Mouse (Mus musculus) bone marrow, adult 2 months (tissue): ENCODE measurements around the gene Tmem88. TPM values are rescaled to one million over a fixed set of nuclear protein-coding genes. Genes with fewer than 3 reads are reported as not detected.

Experiments
- H3K27ac ChIP-seq: fragments of 200-500 bp; 2 replicates; pipeline ENCODE4 v1.5.1; 2012; ENCODE audit warnings: low read depth, mild to moderate bottlenecking, control low read depth, inconsistent platforms, low read length; ENCODE audit not compliant: control insufficient read depth, poor library complexity, insufficient read depth
- H3K4me1 ChIP-seq: fragments of 200-500 bp; 2 replicates; pipeline ENCODE4 v1.6.1; 2011; ENCODE audit warnings: low read length; ENCODE audit not compliant: control insufficient read depth, insufficient read depth
- H3K4me3 ChIP-seq: fragments of 200-500 bp; replicated peaks from 2 replicates; pipeline ENCODE3; 2011; ENCODE audit warnings: mild to moderate bottlenecking, low read depth, low read length, control low read depth; ENCODE audit not compliant: control insufficient read depth
- CTCF ChIP-seq: fragments of 200-500 bp; IDR thresholded peaks from 2 replicates; pipeline ENCODE4 v1.5.1; 2011; ENCODE audit warnings: low read length, control low read depth; ENCODE audit not compliant: control insufficient read depth, insufficient read depth
- POLR2A ChIP-seq: fragments of 200-500 bp; IDR thresholded peaks from 2 replicates; pipeline ENCODE4 v1.6.1; 2011; ENCODE audit warnings: low read depth, mild to moderate bottlenecking, control low read depth, low read length, borderline replicate concordance; ENCODE audit not compliant: control insufficient read depth
- WGBS: fragments of 180-500 bp; shearing (Covaris S2); methylation state at CpG from one replicate; pipeline ENCODE4 v1.1.7; 2018; 5-methylcytosine and 5-hydroxymethylcytosine counted together
- polyA plus RNA-seq: library from polyadenylated mRNA; stranded (reverse); fragments of >200 nt; gene quantifications from 2 replicates; pipeline ENCODE4 v1.2.4, GENCODE M21; 2011; ENCODE audit warnings: low replicate concordance; ENCODE audit not compliant: missing spikeins, insufficient read depth, insufficient read length

Tmem88 gene
- polyA plus RNA-seq, 1 experiment, result 1.6 TPM

DNA sequence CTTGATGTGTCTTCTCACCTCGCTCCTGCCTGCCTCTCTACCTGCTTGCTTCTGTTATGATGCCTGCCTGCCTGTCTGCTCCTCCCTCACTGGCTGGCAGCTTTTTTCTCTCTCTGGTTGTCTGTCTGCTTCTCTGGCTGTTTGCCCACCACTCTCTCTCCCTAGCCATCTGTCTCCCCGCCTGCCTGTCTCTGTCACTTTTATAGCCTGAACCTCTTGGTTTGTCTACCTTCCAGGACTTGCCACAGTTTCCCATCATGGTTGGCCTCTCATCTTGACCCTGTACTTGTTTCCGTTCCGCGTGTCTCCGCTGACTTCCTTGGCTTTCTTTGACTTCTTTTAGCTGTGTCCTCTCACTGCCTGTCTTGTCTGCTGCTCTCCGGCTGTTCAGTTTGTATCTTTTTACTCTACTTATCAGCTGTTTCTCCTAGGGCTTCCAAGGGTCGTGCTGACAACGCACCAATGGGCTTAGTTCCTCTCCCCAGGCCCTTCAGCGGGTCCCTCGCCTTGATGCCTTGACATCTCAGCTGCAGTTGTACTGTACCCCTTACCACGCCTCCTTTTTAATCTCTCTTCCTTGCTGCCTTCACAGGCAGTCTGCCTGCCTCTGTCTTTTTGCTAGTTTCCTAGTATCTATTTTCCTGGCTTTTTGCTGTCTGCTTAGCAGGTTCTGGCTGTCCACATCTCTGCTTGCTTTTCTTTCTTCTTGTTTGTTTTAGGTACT, 25.8 kb downstream of the Tmem88 start:
- WGBS, result 49% methylated on average over 12 of the region's 12 CpGs
- Histone ChIP-seq H3K27ac (peak overlapping the region; percentile 47), H3K4me1 (peaks cover 3% of the 10 kb centered on the region; the same call in 1 of the 2 replicates), H3K4me3 (no peak overlapping the region)
- no peak for TF ChIP-seq CTCF

DNA sequence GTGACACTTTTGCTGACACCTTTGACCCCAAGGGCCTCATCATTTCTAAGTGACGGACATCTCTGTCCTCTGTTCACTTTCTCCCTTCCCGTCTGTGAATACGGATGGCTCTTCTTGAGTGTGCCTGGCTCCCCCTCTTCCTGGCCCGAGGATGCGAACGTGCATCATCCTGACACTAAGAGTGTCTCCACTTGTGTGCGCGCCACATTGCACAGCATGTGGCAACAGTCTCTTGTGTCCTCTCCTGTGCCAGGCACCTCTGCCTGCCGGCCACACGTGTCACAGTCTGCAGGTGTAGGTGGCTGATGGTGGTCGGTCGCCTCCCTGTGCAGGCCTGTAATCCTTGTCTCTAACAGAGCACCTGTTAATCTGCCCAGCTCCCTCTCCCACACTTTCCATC, 26.4 kb downstream of the Tmem88 start:
- WGBS, result 83% methylated on average over 12 of the region's 12 CpGs
- TF ChIP-seq POLR2A (no peak), CTCF (no peak)
- H3K4me3 ChIP-seq, result no peak overlapping the region
- H3K4me1 ChIP-seq, result peaks cover 3% of the 10 kb centered on the region; the same call in 1 of the 2 replicates
- peak overlapping the region; percentile 47; the same call in 1 of the 2 replicates for H3K27ac ChIP-seq

GRCm38 (mm10) chr11:69370817-69371215, 27.2 kb downstream of the Tmem88 start:
- WGBS, result 61% methylated on average over 9 of the region's 9 CpGs
- H3K27ac ChIP-seq, result no peak overlapping the region
- TF ChIP-seq POLR2A (no peak), CTCF (no peak)

GRCm38 (mm10) chr11:69369990-69370816, 27.8 kb downstream of the Tmem88 start:
- no peak for TF ChIP-seq POLR2A
- TF ChIP-seq CTCF, result no peak
- Histone ChIP-seq H3K4me3 (no peak overlapping the region), H3K27ac (no peak overlapping the region), H3K4me1 (peaks cover 3% of the 10 kb centered on the region; the same call in 1 of the 2 replicates)
- WGBS, result 44% methylated on average over 2 of the region's 2 CpGs

More at GRCm38 (mm10) chr11:69370817-69371215, 27.2 kb downstream of the Tmem88 start:
- no peak overlapping the region for H3K4me3 ChIP-seq
- peaks cover 3% of the 10 kb centered on the region; the same call in 1 of the 2 replicates for H3K4me1 ChIP-seq

DNA sequence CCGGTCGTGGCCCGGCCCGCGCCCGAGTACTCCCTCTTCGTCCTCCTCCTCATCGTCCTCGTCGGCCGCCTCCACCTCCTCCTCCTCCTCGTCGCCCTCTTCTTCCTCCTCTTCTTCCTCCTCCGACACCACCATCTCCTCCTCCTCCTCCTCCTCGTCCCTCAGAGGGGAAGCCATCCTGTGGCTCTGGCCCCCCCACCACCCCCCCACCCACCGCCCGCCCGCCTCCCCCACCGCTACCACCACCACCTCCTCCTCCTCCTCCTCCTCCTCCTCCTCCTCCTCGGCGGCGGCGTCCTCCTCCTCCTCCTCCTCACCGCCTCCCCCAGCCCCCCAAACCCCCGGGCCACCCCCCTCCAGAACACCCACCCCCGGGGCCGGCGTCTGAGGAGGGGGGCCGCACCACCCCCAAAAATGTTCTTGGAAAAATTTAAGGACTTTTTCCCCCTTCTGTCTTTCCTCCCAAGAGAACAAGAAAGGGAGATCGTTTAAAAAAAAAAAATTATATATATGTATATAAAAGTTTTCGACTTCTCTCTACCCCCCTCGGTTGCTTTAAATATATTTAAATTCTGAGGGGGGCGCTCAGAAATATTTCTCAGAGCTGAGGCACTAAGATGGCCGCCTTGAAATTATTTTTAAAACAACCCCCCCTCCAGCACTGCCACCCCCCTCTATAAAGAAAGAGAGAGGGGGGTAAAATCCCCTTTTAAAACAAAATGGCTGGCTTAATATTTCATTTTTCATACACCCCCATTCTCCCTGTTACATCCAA, 28.6 kb downstream of the Tmem88 start, which contains the start of gene Chd3:
Gene Chd3 (minus strand): TSS at position 192 of the 775 bp plus-strand sequence.
- WGBS, result under 1% methylated on average over 22 of the region's 34 CpGs
- peaks cover 3% of the 10 kb centered on the region; the same call in 1 of the 2 replicates for H3K4me1 ChIP-seq
- peak within 1 kb of the TSS; percentile 89 for H3K4me3 ChIP-seq
- TF ChIP-seq CTCF (no peak), POLR2A (no peak)
- peak within 1 kb of the TSS; percentile 78 for H3K27ac ChIP-seq

DNA sequence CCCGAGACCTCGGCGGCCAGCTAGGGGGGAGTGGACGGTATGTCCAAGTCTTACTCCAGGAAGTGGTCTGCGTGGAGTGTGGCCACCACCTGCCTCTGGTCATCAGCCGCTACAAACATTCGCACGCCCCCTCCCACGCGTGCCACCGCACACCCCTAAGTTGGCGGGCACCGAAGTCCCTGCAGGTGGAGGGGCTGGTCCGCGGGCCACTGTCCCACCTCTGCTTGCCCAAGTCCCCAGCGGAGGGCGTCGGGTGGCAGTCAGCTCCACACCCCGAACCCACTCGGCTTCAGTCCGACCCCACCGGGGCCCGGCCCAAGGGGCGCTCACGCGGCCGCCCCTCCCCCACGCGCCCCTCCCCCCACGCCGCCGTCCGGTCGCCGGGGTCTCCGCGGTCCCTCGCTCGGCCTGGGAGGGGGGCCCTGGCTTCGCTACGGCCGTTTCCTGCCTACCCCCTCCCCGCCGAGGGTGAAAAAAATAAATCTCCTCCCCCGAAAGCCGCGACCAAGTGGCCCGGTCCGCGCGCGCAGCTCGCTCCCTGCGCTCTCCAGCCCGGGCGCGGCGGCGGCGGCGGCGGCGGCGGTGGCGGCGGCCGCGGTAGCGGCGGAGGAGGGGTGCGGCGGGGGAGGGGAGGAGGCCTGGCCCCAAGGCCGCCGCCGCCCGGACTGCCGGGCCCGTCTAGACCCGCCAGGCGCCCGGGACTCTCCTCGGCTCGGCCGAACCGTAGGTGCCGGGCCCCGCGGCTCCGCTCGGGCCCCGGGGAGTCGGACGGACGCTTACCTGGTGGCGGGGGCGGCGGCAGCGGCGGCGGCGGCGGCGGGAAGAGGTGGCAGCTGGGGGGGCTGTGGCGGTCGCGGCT, 29.4 kb downstream of the Tmem88 start:
- TF ChIP-seq CTCF (no peak), POLR2A (no peak)
- H3K27ac ChIP-seq, result peak overlapping the region; percentile 78
- peak overlapping the region; percentile 89 for H3K4me3 ChIP-seq
- peaks cover 2% of the 10 kb centered on the region; the same call in 1 of the 2 replicates for H3K4me1 ChIP-seq
- under 1% methylated on average over 91 of the region's 106 CpGs for WGBS

- WGBS, result under 1% methylated on average over 21 of the region's 22 CpGs
- H3K27ac ChIP-seq, result peak overlapping the region; percentile 36
- H3K4me1 ChIP-seq, result peaks cover 2% of the 10 kb centered on the region; the same call in 1 of the 2 replicates
These were observed 30.2 kb downstream of the Tmem88 start for GRCm38 (mm10) chr11:69367616-69368355.

More at GRCm38 (mm10) chr11:69367616-69368355, 30.2 kb downstream of the Tmem88 start:
- H3K4me3 ChIP-seq, result peak overlapping the region; percentile 58
- TF ChIP-seq POLR2A (no peak), CTCF (no peak)
